Mouse (Mus musculus): ENCODE data around the gene Gmeb1.
A peak's percentile ranks its signal among the peaks of the same experiment; 100 is the strongest.
"Not testable (repeated sequence)": the region's sequence is repeated elsewhere in the genome, so short reads cannot be mapped to it uniquely, and the experiment has no call there.

The Gmeb1 gene

DNA sequence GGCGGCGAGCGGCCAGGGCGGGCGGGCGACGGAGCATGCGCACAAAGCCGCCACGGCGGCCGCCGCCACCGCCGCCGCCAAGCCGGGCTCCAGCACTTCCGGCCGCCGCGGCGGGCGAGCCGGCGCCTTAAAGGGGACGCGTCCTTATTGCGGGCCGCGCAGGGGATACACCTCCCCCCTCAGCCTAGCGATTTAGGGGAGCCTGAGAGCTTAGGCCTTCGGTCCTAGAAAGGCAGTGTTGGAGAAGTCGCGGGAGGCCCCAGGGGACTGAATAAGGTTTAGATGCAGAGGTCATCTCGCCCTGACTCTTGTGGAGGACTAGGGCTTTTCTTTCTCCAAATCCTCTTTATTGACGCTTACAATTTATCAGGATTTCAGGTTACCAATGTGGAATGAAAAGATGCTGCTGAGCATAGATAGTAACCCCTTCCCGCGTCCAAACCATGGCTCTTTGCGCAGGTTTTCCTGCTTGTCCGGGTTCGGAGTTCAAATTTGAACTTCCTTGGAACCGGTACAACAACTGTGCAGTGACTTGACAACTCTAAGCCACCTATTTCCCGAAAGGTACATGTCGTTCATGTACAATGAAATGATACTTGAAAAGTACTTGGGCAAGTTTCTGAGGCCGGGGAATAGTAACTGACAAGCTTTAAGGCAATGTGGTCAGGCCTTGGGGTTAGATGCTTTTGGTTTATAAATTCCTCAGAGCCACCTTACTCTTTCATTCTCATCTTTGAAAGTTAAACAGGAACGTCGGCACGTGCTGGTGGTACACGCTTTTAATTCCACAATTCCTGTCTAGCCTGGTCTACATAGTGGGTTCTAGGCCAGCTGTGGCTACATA, at the start of gene Gmeb1:
Gmeb1 (minus strand) TSS at position 89 of the 844 bp plus-strand sequence.
- DNase-seq (ENCODE audit: low read depth, low spot score), result no peak

DNA sequence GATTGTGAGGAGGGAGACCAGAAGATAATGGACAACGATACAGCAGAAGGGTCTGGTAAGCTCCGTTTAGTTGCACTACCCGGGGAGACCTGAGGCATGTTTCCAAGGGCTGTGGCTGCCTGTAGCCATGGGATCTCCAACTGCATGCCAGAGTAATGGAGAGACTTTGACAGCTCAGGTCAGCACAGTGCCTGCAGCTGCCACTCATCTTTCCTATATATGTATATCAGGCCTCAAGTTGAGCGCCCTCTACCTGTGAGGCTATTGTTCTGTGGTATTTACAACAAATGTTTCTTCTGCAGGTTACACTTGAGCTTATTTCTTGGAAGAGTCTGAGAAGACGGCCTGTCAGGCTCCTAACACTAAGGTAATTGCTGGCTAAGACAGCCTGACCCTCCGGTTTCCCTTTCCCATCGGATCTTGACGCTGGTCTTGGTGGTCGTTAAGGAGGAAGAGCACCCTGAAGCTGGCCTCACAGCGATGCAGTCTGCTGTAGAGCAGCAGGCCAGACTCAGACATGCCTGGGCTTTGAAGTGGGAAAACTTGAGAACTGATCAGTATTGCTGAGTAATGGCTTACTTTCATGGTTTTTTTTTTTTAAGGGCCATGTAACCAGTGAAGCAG, 48.6 kb upstream of the Gmeb1 start:
- DNase-seq (ENCODE audit: low read depth, low spot score), result peak; percentile 33

- peak; percentile 22 for DNase-seq (ENCODE audit: low read depth, low spot score)
Observed at GRCm38 (mm10) chr4:132309140-132309848, 47.9 kb upstream of the Gmeb1 start.

GRCm38 (mm10) chr4:132308437-132309139, 47.2 kb upstream of the Gmeb1 start:
- DNase-seq (ENCODE audit: low read depth, low spot score), result peak; percentile 91

DNA sequence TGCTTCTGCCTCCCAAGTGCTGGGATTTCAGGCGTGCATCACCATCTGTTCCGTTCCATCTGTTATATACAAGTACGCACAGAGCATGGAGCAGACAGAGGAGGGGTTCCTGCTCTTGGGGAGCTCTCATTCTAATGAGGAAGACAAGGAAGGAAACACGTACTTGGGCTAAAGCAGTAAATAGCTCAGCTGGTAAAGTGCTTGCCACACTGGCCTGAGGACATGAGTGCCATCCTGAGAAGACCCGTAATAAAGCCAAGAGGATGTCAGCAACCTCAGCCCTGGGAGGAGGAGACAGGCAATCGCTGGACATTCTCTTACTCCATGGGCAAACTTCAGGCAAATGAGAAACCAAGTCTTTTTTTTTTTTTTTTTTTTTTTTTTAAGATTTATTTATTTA, 44.6 kb upstream of the Gmeb1 start:
- DNase-seq (ENCODE audit: low read depth, low spot score), result no peak

GRCm38 (mm10) chr4:132305276-132305675, 43.9 kb upstream of the Gmeb1 start:
- no peak for DNase-seq (ENCODE audit: low read depth, low spot score)

- not testable (repeated sequence) for DNase-seq (ENCODE audit: low read depth, low spot score)
Observed at GRCm38 (mm10) chr4:132303484-132303883, 42.1 kb upstream of the Gmeb1 start.

DNA sequence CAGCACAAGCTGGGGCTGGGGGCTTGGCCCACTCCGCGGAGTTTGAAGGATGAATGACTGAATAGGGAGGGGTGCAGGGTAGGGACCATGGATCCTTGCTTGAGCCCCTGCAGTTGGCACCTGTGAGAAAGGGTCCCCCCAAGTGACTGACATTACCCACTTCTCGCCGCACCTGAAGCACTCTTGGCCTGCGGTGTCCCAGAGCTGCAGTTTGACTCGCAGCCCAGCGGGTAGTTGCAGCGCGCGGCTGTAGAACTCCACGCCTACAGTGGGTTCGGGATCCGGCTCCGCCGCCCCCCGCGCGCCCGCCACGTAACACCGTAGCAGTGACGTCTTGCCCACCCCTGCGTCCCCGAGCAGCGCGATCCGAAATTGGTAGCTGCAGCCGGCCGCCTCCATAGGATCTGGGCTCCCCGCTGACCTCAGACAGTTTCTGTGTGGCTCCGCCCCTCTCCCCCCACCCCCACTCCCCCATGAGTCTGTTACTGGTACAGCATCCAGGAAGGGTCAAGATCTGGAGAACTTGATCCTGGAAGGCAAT, 41.6 kb upstream of the Gmeb1 start, which contains the start of gene Rab42:
Rab42 (minus strand) TSS at position 447 of the 541 bp plus-strand sequence.
- DNase-seq (ENCODE audit: low read depth, low spot score), result peak; percentile 36

GRCm38 (mm10) chr4:132301965-132302938, 40.9 kb upstream of the Gmeb1 start:
- no peak for DNase-seq (ENCODE audit: low read depth, low spot score)

- DNase-seq (ENCODE audit: low read depth, low spot score), result no peak
Observed at GRCm38 (mm10) chr4:132301486-132301885, 40.1 kb upstream of the Gmeb1 start.

DNA sequence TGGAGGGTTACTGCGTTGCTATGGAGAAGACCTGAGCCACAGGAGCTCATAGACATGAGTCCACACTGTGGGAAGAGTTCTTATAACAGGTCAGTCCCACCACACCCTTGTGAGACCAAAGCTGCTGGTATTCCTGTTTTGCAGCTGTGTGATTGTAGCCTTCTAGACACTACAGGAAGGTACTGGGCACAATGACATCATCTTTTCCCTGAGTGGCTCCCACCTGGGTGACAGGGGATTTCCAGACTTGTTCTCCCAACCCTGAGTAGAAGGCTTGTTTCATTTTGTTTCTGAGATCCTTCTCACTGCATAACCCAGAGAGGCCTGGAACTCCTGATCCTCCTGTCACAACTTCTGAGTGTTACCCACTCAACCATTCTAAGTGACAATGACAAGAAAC, 38.4 kb upstream of the Gmeb1 start:
- DNase-seq (ENCODE audit: low read depth, low spot score), result no peak

DNA sequence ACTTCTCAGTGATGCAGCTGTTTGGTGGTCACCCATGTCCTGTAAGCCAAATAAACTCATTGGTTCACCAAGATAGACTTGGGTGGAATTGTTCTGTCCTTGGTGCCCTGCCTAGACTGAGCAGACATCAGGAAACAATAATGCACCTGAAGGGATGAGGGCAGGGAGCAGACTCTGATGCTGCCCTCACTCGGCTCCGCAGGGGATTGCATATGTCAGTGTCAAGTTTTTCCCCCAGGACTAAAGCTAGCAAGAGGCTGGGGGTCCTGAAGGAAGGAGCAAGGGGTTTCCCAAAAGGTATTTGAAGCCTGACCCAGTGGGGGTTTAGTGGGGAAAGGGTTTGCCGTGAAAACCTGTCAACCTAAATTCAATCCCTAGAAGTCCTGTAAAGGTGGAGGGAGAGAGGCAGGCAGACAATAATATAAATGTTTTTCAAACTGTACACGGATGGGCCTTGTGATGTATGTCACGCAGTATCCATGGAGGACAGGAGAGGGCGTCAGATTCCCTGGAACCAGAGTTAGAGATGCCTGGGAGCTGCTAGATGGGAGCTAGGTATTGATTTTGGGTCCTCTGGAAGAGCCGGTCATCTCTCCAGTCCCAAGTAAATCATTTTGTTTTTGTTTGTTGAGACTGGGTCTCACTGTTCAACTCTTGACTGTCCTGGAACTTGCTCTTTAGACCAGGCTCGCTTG, 34.4 kb upstream of the Gmeb1 start:
- DNase-seq (ENCODE audit: low read depth, low spot score), result no peak

GRCm38 (mm10) chr4:132293682-132294240, 32.4 kb upstream of the Gmeb1 start:
- DNase-seq (ENCODE audit: low read depth, low spot score), result no peak

DNA sequence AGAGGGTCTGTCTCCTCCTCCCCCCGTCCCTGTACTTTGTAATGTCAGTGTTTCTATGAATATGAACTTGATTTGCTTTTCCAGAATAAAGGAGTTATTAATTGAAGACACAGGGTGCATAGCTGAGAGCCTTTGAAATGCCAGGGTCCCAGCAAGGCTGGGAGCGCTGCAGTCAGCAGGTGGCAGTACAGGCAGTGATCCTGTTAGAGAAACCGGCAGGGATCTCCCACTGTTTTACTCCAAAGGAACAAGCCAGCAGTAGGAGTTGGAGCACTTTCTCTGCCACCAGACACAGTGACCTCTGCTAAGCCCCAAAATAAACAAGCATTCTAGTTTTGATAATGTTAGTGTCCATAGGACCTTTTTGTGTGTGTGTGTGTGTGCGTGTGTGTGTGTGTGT, 31.6 kb upstream of the Gmeb1 start:
- no peak for DNase-seq (ENCODE audit: low read depth, low spot score)

DNA sequence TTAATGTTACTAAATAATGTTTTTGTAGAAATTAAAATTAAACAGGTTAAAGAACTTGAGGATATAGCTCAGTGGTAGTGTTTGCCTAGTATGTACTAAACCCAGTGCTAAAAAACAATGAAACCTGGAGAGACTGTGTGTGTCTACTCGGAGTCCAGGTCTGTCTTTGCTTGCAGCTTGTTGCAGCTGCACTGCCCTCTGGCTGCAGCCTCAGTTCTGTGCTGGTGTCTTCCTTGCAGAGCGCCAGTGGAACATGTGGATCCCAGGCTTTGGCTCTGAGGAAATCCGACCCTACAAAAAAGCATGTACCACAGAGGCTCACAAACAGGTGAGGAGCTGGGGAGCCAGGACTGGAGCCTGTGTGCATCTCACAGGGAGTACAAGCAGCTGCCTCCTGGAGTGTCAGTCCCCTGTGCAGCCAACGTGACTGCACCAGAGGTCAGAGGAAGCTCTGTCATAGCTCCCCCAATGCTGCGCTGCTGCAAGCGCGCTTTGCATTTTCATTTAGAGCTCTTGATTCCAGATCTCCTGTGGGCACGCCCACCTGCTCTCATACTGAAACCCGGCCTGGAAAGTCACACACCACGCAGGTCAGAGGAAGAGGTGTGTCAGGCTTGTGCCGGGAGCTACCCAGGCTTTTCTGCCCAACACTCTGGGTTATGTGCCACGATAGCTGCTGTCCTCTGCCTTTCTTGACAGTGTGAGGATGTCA, 30.4 kb upstream of the Gmeb1 start:
- DNase-seq (ENCODE audit: low read depth, low spot score), result no peak

- DNase-seq (ENCODE audit: low read depth, low spot score), result no peak
Observed at GRCm38 (mm10) chr4:132291056-132291455, 29.7 kb upstream of the Gmeb1 start.

- DNase-seq (ENCODE audit: low read depth, low spot score), result not testable (repeated sequence)
Observed at GRCm38 (mm10) chr4:132288840-132289239, 27.4 kb upstream of the Gmeb1 start.

- DNase-seq (ENCODE audit: low read depth, low spot score), result no peak
Observed at GRCm38 (mm10) chr4:132275949-132276348, 14.5 kb upstream of the Gmeb1 start.
